Mouse (Mus musculus) lung, adult 18-20 months (tissue): Measurements from ENCODE around the gene Hoxc4.

Source experiments
- DNase-seq, 2 experiments: peaks; one replicate each; pipeline ENCODE4 v3.0.0; 2022; ENCODE audit warnings: mixed read lengths in 2 of 2

Gene Hoxc4

GRCm38 (mm10) chr15:103014166-103015008 lies 4.3 kb upstream of the Hoxc4 start:
- DNase-seq, result no peak

- no peak for DNase-seq
Observed at GRCm38 (mm10) chr15:103015009-103015399, 3.7 kb upstream of the Hoxc4 start.

DNA sequence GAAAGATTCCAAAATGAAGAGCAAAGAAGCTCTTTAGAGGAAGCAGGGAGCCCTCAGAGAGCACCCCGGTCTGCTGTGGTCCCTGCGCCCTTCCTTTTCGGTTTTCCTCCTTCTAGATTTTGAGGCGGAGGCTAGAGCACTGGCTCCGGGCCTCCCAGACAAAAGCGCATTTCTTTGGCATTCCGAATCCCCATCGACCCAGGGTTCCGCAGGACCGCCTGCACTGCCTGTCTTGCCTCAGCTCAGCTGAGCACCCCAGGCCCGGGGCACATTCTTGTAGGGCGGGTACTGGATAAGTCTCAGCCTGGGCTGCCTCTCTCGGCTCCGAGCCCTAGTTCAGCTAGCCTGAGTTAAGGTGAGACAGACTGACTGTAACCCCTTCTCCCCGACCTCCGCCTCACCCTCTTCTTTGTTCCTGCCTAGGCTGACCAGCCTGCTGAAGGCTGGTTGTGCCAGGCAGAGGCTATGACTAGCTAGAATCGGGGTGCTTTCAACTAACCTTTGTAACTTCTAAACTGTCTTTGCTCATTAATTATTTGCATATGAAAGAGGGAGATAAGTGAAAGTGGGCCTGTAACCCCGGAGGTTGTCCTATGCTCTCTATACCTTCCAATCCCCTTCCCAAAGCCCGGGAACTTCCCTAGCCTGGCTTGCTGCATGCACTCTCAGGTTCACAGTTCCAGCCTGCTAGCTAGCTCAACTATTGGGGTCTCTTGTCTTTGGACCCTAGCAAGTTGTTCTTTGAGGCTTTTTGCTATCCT lies 3.1 kb upstream of the Hoxc4 start:
- DNase-seq, result no peak

- DNase-seq, result no peak
Observed at GRCm38 (mm10) chr15:103020899-103021418, 2.2 kb downstream of the Hoxc4 start.

GRCm38 (mm10) chr15:103021544-103021943 lies 2.8 kb downstream of the Hoxc4 start:
- no peak for DNase-seq

DNA sequence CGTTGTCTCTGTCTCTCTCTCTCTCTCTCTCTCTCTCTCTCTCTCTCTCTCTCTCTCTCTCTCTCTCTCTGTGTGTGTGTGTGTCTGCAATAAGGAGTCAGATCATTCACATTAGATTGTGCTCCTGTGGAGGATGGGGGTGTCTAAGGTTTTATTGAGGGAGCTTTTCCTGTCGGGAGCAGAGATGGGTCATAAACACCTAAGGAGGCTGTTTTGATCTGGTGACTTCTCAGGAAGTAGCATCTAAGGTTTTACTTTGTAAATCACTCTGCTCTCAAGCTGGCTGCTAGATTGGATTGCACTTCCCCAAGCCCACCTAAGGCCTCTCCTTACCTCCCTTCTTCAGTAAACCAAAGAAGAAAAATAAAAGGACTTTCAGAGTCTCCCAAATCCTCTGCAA lies 5.4 kb downstream of the Hoxc4 start:
- DNase-seq, result no peak

GRCm38 (mm10) chr15:103027266-103028235 lies 8.8 kb downstream of the Hoxc4 start:
- DNase-seq, result no peak

DNA sequence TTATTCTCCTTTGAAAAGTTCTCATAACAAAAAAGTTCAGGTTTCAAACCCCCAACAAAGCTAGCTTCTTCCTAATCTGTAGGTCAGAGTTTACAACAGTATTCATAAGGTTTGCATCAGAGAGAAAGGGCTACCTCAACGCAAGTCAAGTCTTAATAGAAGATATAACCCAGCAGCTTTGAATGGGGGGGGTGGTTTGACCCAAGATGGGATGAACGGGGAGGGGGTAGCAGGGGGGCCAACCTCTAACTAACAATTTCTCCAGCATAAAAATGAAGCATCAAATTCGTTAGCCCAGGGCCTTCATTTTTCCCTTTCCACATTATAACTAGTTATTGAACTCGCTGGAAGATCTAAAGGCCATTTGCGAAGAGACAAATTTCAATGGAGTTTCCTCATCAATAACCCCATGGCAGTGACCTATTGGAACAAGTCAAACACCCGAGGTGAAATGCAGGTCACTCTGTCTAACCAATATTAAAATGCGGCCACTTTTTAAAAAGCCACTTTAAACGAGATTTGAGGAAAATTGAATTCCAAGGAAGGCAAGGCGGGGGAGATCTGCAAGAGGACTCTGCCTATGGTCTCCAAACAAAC lies 10.3 kb downstream of the Hoxc4 start:
- no peak for DNase-seq

DNA sequence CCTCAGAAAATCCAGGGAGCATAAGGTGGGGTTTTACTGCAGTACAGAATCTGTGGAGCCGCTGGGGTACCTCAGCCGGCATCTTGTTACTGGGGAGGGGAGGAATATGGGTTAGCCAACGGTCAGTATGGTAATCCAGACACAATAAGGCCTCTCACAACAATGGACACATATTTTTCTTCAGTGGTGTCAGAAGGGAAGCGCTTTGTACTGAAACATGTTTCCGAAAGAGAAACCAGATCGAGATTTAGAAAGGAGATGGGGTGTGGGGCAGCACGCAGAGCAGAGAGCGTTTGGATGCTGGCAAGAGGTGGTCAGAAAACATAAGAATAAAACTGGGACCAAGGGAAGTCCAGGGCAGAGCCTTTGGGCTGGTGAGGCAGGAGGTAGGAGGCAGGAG lies 11.4 kb downstream of the Hoxc4 start:
- no peak for DNase-seq

- DNase-seq, result no peak
Observed at GRCm38 (mm10) chr15:103032167-103032566, 13.4 kb downstream of the Hoxc4 start.

- no peak for DNase-seq
Observed at GRCm38 (mm10) chr15:103032646-103033575, 14.2 kb downstream of the Hoxc4 start.

GRCm38 (mm10) chr15:103034043-103034806 lies 15.5 kb downstream of the Hoxc4 start:
- DNase-seq, result no peak

- DNase-seq, result no peak
Observed at GRCm38 (mm10) chr15:103034807-103035547, 16.2 kb downstream of the Hoxc4 start.

- no peak for DNase-seq
Observed at GRCm38 (mm10) chr15:103035548-103035881, 16.8 kb downstream of the Hoxc4 start.

DNA sequence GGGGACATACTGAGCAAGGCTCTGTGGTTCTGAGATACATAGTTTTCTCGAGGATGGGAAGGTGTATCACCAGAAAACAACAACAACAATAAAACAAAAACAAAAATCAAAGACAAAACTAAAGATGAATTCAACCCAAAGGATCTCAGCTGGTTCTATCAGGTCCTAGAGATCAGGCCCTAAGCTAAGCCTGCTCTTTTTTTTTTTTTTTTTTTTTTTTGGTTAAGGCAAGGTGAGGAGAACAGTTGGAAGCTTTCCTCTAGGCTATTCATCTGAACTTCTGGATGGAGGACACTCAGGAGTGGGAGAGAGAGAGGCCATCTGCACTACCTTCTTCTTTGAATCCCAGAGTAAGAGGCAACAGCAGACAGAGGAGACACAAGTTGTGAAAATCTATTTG lies 18.8 kb downstream of the Hoxc4 start:
- DNase-seq, result no peak

DNA sequence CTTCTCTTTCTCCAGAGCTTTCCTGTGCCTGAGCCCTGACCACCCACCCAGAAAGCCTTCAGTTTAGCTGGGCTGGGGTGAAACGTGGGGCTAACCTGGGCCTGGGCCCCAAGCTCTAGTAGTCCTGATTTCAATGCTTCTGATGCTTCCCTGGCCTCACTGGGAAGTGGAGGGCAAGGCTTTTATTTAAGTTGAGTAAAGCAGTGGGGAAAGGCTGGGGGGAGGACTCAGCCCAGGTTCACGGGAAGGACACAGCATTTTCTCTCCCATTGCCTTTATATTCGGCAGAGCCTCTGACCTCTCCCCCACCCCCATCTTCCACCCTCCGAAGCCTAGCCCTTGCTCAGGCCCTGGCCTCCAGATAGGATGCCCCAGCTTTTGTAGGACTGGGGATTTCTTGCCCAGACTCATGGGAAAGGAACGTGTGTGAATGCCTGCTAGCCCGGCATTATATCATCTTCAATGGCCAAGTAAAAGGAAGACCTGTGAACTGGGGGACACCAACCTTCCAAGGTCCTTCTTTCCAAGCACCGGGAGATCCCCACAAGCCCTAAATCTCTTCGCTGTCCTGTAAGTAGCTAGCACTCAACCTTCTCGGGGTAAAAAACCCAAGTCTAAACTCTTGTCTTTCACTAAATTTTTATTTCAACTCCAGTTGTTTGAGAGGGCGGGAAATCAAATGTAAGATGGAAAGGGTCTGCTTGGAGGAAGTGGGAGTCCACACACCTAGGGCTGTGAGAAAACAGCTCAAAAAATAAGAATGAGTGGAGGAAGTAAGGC lies 20.2 kb downstream of the Hoxc4 start:
- no peak for DNase-seq

- no peak for DNase-seq
Observed at GRCm38 (mm10) chr15:103039609-103040008, 20.9 kb downstream of the Hoxc4 start.

DNA sequence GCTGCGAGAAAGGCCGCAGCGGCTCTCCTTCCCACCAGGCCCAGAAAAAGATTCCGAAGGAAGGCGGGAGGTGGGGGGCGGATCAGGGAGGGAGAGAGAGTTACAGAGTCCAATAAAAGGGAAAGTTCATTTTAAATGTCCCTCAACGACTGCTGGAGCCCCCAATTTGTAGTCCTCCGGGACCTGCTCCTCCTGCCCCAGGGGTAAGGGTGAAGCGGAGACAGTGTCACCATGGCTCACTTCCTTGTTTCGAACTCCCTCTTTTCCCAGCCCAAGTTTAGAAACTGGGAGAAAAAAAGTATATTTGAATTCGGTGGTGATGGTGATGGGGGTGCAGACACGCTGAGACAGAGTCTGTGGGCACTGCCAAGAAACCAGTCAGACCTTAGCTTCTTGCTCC lies 21.9 kb downstream of the Hoxc4 start:
- DNase-seq, result no peak

GRCm38 (mm10) chr15:103041613-103042012 lies 22.9 kb downstream of the Hoxc4 start:
- DNase-seq, result no peak
